Mouse (Mus musculus) heart, embryonic 16.5 days (tissue): ENCODE results near the gene Dmtf1. TPM values are rescaled to one million over a fixed set of nuclear protein-coding genes. Genes with fewer than 3 reads are reported as not detected.
"Not testable (repeated sequence)": the region's sequence is repeated elsewhere in the genome, so short reads cannot be mapped to it uniquely, and the experiment has no call there.

Experiments
- ATAC-seq: fragments of 200-750 bp; cut with Nextera tagmentation; replicated peaks from 2 replicates; pipeline ENCODE4 v1.8.0; 2017; ENCODE audit warnings: moderate number of reproducible peaks; ENCODE audit not compliant: insufficient read depth, low FRiP score; ENCODE audit errors: extremely low read depth
- H3K27ac ChIP-seq: fragments of 300-500 bp; sonication (generic); 2 replicates; pipeline ENCODE4 v1.5.1; 2014; ENCODE audit warnings: mild to moderate bottlenecking, low read length, control low read depth, moderate library complexity
- H3K27me3 ChIP-seq: fragments of 300-500 bp; sonication (generic); 2 replicates; pipeline ENCODE4 v1.6.1; 2014; ENCODE audit warnings: low read length, mixed read lengths; ENCODE audit not compliant: control insufficient read depth, insufficient read depth
- H3K36me3 ChIP-seq: fragments of 300-500 bp; sonication (generic); 2 replicates; pipeline ENCODE4 v1.6.1; 2014; ENCODE audit not compliant: control insufficient read depth, insufficient read depth
- H3K4me1 ChIP-seq: fragments of 300-500 bp; sonication (generic); 2 replicates; pipeline ENCODE4 v1.6.1; 2014; ENCODE audit warnings: low read length, mixed read lengths; ENCODE audit not compliant: control insufficient read depth, insufficient read depth
- H3K4me2 ChIP-seq: fragments of 300-500 bp; sonication (generic); 2 replicates; pipeline ENCODE4 v1.6.1; 2014; ENCODE audit warnings: low read depth, mild to moderate bottlenecking, control low read depth, low read length
- H3K4me3 ChIP-seq: fragments of 300-500 bp; sonication (generic); 2 replicates; pipeline ENCODE4 v1.5.1; 2014; ENCODE audit warnings: mild to moderate bottlenecking, control low read depth, low read length
- H3K9ac ChIP-seq: fragments of 300-500 bp; sonication (generic); 2 replicates; pipeline ENCODE4 v1.6.1; 2014; ENCODE audit warnings: low read length, control low read depth
- H3K9me3 ChIP-seq: fragments of 300-500 bp; sonication (generic); replicated peaks from 2 replicates; pipeline ENCODE4 v1.6.1; 2016; ENCODE audit warnings: low read length; ENCODE audit not compliant: control insufficient read depth
- WGBS: fragments of 180-500 bp; shearing (Covaris S2); extraction: QIAGEN DNeasy Blood & Tissue Kit; methylation state at CpG from one replicate; pipeline ENCODE4 v1.1.7; 2014; 5-methylcytosine and 5-hydroxymethylcytosine counted together
- polyA plus RNA-seq: library from polyadenylated mRNA; unstranded; fragments of >200 nt; fragmentation: Nextera tagmentation; extraction: Ambion mirVana; gene quantifications from 2 replicates; pipeline ENCODE4 v1.2.1, GENCODE M21; 2015

Gene Dmtf1
- 27.9 and 28.9 TPM in 2 replicates for polyA plus RNA-seq

DNA sequence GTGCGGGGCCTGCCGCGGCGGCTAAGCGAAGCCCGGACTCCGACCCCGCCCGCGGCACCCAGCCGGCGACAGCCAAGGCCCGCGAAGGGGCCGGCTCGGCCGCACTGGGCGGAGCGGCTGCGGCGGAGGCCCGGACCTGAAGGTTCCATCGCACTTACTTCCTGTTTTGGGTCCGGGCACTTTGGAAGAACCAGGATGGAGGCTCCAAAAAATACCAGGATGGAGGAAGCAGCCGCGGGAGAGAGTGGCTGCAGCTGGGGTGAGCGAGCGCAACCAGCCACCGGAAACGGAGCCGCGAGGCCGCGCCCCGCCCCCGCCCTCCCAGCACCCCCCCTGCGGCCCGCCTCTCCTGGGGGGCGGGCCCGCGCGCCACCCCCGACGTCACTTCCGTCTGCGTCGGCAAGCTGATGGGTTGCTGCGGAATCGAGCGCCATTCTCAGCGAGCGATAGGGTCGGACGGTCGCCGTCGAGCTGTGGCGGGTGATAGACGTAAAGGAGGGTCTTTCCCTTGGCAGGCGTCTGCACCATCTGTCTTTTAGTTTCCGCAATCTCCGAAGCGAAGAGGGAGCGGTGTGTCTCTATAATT, at the start of gene Dmtf1:
Gene Dmtf1, minus strand, starts transcription at position 321 of the 586 bp plus-strand sequence.
- no peaks in the 10 kb centered on the region for H3K27me3 ChIP-seq
- peak within 1 kb of the TSS; percentile 98 for H3K9ac ChIP-seq
- H3K36me3 ChIP-seq = no peaks in the 10 kb centered on the region
- no peaks in the 10 kb centered on the region for H3K9me3 ChIP-seq
- peak within 1 kb of the TSS; percentile 99 for H3K27ac ChIP-seq
- peak; percentile 98 for ATAC-seq
- WGBS = 0% methylated on average over 61 of the region's 64 CpGs
- peak within 1 kb of the TSS; percentile 79 for H3K4me2 ChIP-seq
- H3K4me3 ChIP-seq = peak within 1 kb of the TSS; percentile 96
- peaks cover 15% of the 10 kb centered on the region for H3K4me1 ChIP-seq

DNA sequence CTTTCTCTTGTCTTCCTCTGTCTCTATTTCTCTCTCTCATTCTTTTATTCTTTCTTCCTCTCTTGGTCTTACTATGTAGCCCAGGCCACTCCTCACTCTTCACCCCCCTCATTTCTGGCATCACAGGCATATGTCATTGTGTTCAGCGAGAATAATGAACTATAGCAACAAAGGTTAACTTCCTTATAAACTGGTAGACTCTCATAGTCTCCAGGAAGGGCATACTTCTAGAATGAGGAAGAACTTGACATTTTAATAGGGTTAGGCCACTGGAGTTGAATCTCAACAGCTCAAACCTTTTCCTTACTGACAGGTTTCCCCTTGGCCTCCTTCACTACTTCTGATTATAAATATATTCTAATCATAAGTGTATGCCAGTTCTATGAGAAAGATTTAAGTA, 24.9 kb upstream of the Dmtf1 start:
- H3K9ac ChIP-seq = no peak overlapping the region
- H3K36me3 ChIP-seq = no peaks in the 10 kb centered on the region
- 55% methylated on average over 1 of the region's 1 CpGs for WGBS
- H3K27me3 ChIP-seq = no peaks in the 10 kb centered on the region
- H3K4me2 ChIP-seq = no peak overlapping the region
- H3K4me3 ChIP-seq = no peak overlapping the region
- H3K9me3 ChIP-seq = no peaks in the 10 kb centered on the region
- no peaks in the 10 kb centered on the region for H3K4me1 ChIP-seq
- H3K27ac ChIP-seq = no peak overlapping the region
- ATAC-seq = no peak

DNA sequence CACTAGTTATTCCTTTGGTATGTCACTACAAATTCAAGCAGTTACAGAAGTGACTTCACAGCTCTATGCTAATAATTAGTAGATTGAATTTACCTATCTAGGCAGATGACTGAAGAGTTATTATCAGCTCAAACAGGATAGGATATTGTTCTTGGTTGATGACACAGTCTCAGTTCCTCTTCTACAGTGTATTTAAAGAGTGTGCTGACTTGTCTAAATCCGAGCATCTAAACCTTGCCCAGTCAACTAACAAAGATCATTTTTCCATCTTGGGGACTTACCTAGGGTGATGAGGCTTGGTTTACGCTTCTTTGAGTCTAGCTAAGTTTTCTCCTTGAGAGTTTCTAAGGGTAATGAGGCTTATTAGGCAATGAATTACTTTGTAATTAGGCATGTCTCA, 11.7 kb upstream of the Dmtf1 start:
- WGBS = 64% methylated on average over 2 of the region's 2 CpGs
- no peaks in the 10 kb centered on the region for H3K9me3 ChIP-seq
- H3K4me1 ChIP-seq = no peaks in the 10 kb centered on the region
- no peak overlapping the region for H3K9ac ChIP-seq
- H3K36me3 ChIP-seq = no peaks in the 10 kb centered on the region
- H3K4me2 ChIP-seq = no peak overlapping the region
- ATAC-seq = no peak
- no peaks in the 10 kb centered on the region for H3K27me3 ChIP-seq
- H3K27ac ChIP-seq = no peak overlapping the region
- H3K4me3 ChIP-seq = no peak overlapping the region

GRCm38 (mm10) chr5:9169328-9170005, 7.9 kb upstream of the Dmtf1 start:
- not testable (repeated sequence) for H3K4me1 ChIP-seq, H3K4me3 ChIP-seq, ATAC-seq, H3K9ac ChIP-seq, H3K27me3 ChIP-seq, H3K27ac ChIP-seq, H3K36me3 ChIP-seq, H3K9me3 ChIP-seq, H3K4me2 ChIP-seq
- WGBS = 86% methylated on average over 4 of the region's 5 CpGs

- no peaks in the 10 kb centered on the region for H3K36me3 ChIP-seq
- peaks cover 5% of the 10 kb centered on the region for H3K4me1 ChIP-seq
- no peak overlapping the region for H3K9ac ChIP-seq
- H3K27ac ChIP-seq = no peak overlapping the region
- no peak overlapping the region for H3K4me3 ChIP-seq
- H3K9me3 ChIP-seq = no peaks in the 10 kb centered on the region
- no peak for ATAC-seq
- 67% methylated on average over 8 of the region's 8 CpGs for WGBS
- H3K27me3 ChIP-seq = no peaks in the 10 kb centered on the region
- no peak overlapping the region for H3K4me2 ChIP-seq
Measured at GRCm38 (mm10) chr5:9166366-9166765, 4.8 kb upstream of the Dmtf1 start.

DNA sequence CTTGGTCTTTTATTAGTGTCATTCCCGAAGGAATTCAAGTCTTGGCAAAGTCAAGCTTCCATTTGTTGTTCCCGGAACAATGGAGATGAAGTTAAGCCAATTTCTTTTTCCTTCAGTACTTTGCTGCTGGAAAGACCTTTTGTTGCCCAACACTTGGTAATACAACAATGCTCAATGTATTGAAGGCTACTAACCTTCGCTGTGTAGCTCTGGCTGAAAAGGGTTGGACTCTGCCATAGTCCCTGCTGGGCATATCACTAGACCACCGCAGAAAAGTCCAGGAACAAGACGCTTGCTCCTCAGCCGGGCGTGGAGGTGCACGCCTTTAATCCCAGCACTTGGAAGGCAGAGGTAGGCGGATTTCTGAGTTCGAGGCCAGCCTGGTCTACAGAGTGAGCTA, 3.6 kb upstream of the Dmtf1 start:
- not testable (repeated sequence) for H3K27ac ChIP-seq, H3K36me3 ChIP-seq, H3K4me2 ChIP-seq, H3K9me3 ChIP-seq, H3K4me3 ChIP-seq, H3K27me3 ChIP-seq, H3K4me1 ChIP-seq, ATAC-seq, H3K9ac ChIP-seq
- WGBS = 83% methylated on average over 10 of the region's 10 CpGs

DNA sequence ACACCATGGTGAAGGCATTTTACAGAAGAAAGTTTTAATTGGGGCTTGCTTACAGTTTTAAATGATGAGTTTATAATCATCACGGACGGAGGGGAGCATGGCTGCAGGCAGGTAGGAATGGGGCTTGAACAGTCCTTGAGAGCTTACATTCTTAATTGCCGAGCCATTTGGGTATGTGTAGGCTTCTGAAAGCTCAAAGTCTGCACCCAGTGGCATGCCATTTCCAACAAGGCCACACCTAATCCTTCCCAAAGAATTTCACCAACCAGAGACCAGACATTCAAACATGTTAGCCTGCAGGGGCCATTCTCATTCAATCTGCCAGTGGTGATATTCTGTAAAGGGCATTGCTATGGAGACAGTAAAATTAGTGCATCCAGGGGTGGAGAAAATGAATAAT, 1.8 kb upstream of the Dmtf1 start:
- ATAC-seq = no peak
- Histone ChIP-seq H3K9me3 (no peaks in the 10 kb centered on the region), H3K9ac (no peak overlapping the region), H3K27ac (no peak overlapping the region), H3K4me2 (no peak overlapping the region), H3K36me3 (no peaks in the 10 kb centered on the region), H3K4me3 (no peak overlapping the region), H3K27me3 (no peaks in the 10 kb centered on the region), H3K4me1 (peaks cover 9% of the 10 kb centered on the region)
- WGBS = 89% methylated on average over 3 of the region's 3 CpGs

GRCm38 (mm10) chr5:9162088-9162487, 512 bp upstream of the Dmtf1 start:
- Histone ChIP-seq H3K4me1 (peaks cover 10% of the 10 kb centered on the region), H3K36me3 (no peaks in the 10 kb centered on the region), H3K4me3 (peak overlapping the region; percentile 96), H3K9ac (peak overlapping the region; percentile 66), H3K9me3 (no peaks in the 10 kb centered on the region), H3K27me3 (no peaks in the 10 kb centered on the region), H3K27ac (peak overlapping the region; percentile 79), H3K4me2 (peak overlapping the region; percentile 79)
- WGBS = 7% methylated on average over 7 of the region's 7 CpGs
- ATAC-seq = no peak; the same call in 1 of the 2 replicates

DNA sequence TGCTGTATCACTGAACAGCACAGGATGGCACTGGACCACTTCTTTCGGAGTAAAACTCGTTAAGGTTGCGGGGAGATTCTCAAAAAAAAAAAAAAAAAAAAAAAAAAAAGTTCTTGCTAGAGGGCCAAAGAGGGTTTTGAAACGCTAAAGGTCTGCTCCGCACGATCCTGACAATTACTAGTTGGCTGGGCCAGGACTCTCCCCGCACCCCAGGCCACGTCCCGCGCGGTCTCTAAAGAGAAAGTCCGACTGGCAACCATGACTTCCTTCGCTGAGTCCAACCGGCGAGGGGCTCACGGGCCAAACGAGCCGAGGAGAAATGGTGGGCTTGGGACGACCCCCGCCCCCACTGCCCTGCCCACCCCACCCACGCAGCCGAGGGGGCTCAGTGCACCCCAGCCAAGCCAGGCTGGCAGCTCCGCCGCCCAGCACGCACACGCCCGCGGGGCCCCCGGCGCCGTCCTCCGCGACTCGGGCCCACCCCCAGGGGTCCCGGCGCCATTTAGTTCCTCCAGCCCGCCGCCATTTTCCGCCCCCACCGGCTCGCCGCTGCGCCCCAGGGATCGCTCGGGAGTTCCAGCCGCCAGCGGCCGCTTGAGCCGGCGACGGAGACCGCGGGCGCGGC, 633 bp downstream of the Dmtf1 start:
- Histone ChIP-seq H3K4me1 (peaks cover 16% of the 10 kb centered on the region), H3K9me3 (no peaks in the 10 kb centered on the region), H3K36me3 (no peaks in the 10 kb centered on the region), H3K27me3 (no peaks in the 10 kb centered on the region), H3K4me3 (peak overlapping the region; percentile 96), H3K4me2 (peak overlapping the region; percentile 75), H3K27ac (peak overlapping the region; percentile 99), H3K9ac (peak overlapping the region; percentile 98)
- WGBS = 2% methylated on average over 50 of the region's 55 CpGs
- ATAC-seq = peak; percentile 64
